Mouse (Mus musculus) small intestine, adult 10 weeks (tissue): ENCODE results near the gene Orm1. TPM values are rescaled to one million over a fixed set of nuclear protein-coding genes. Genes with fewer than 3 reads are reported as not detected.

Experiments
- polyA plus RNA-seq: library from polyadenylated mRNA; stranded (reverse); fragments of 350-450 nt; fragmentation: Illumina TruSeq; extraction: RNeasy Lipid Tissue Mini Kit (QIAGEN cat#74804); gene quantifications from one replicate; pipeline ENCODE4 v1.2.3, GENCODE M21; 2014; ENCODE audit warnings: low replicate concordance

Gene Orm1
- 4.9 TPM for polyA plus RNA-seq

GRCm38 (mm10) chr4:63344295-63344694, at the start of gene Orm1:
Gene Orm1, plus strand, starts transcription at chr4:63344560.

GRCm38 (mm10) chr4:63355877-63356665, 11.7 kb downstream of the Orm1 start, which contains the start of gene Orm3:
Gene Orm3, plus strand, starts transcription at chr4:63356162.

GRCm38 (mm10) chr4:63362150-63362549, 17.8 kb downstream of the Orm1 start, which contains the start of gene Orm2:
Gene Orm2, plus strand, starts transcription at chr4:63362449.

Other genes starting within 250 kb of the Orm1 start
- 1.6 TPM for gene Ambp, start 189.8 kb upstream of the Orm1 start, polyA plus RNA-seq
- not detected for gene Kif12, start 172.4 kb upstream of the Orm1 start, polyA plus RNA-seq
- 1.5 TPM for gene Col27a1, start 130.6 kb upstream of the Orm1 start, polyA plus RNA-seq
- gene Orm3, start 11.6 kb downstream of the Orm1 start, polyA plus RNA-seq = not detected
- gene Orm2, start 17.9 kb downstream of the Orm1 start, polyA plus RNA-seq = not detected
- 0.30 TPM for gene Akna, start 58.8 kb downstream of the Orm1 start, polyA plus RNA-seq
- 0.93 TPM for gene Whrn, start 151.4 kb downstream of the Orm1 start, polyA plus RNA-seq
- gene Atp6v1g1, start 200.2 kb downstream of the Orm1 start, polyA plus RNA-seq = 171 TPM
- gene Tmem268, start 214.2 kb downstream of the Orm1 start, polyA plus RNA-seq = 10.2 TPM